Mouse (Mus musculus): ENCODE data around the gene Nlrp4b. TPM values are rescaled to one million over a fixed set of nuclear protein-coding genes. Genes with fewer than 3 reads are reported as not detected.
"Not testable (repeated sequence)": the region's sequence is repeated elsewhere in the genome, so short reads cannot be mapped to it uniquely, and the experiment has no call there.

The Nlrp4b gene
- polyA plus RNA-seq (2015; fragmentation: Nextera tagmentation; extraction: Ambion mirVana), result not detected in 2 replicates

DNA sequence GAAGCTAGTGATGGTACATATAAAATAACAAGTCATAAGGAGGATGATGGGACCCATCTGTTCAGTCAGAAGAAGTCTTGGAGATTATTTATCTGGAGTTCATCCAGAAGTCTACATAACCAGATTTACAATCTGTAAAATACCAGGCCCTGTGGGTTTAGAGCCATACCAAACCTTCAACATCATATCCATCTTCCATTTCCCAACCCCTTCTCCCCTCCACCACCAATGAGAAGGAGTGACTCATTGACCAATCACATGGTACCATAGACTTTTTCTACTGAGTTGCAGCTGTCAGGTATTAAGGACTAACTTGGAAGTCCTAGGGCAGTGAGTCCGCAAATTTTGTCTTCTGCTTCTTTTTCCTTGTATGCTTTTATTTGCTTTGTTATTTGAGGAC lies at the start of gene Nlrp4b:
TSS of gene Nlrp4b (plus strand) at position 301 of the 400 bp plus-strand sequence.
- WGBS, result 88% methylated on average over 1 of the region's 1 CpGs
- H3K27ac ChIP-seq (replicated peaks), result no peak within 1 kb of the TSS

DNA sequence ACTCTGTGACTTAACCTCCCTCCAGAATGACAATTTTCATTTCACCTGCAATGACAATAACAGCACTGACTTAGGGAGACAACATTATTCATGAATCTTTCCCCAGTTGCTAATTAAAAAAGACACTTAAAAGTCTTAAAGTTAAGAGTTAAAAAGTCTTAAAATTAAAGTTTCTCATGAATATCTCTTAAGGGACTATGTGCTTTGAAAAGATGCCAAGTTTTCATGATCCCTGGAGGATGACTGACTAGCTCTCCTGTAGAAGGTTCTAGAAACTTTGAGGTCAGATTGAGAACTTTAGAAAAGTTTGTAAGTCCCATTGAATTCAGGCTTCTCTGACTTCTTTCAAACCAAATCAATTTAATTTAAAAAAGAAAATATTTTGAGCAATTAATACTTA lies 66.7 kb downstream of the Nlrp4b start, which contains the start of gene Vmn1r71:
TSS of gene Vmn1r71 (minus strand) at position 101 of the 400 bp plus-strand sequence.
- DNase-seq (ENCODE audit: low spot score) (no peak), ATAC-seq (ENCODE audit: low FRiP score, low TSS enrichment) (no peak)
- TF ChIP-seq CTCF (IDR thresholded peaks at IDR 0.05; ENCODE audit: low read depth) (no peak), EP300 (optimal IDR thresholded peaks at IDR 0.05) (no peak)
- no peak within 1 kb of the TSS for H3K4me2 ChIP-seq (replicated peaks; ENCODE audit: low read depth)
- no peaks in the 10 kb centered on the region for H3K9me3 ChIP-seq (ENCODE audit: control insufficient read depth, low read length)
- no peak within 1 kb of the TSS for H3K27ac ChIP-seq (replicated peaks)
- no peaks in the 10 kb centered on the region for H3K36me3 ChIP-seq (ENCODE audit: control insufficient read depth, insufficient read depth, low read length)
- H3K9ac ChIP-seq (ENCODE audit: low read length), result no peak within 1 kb of the TSS
- H3K4me3 ChIP-seq (ENCODE audit: low read depth, low read length), result no peak within 1 kb of the TSS
- no peaks in the 10 kb centered on the region for H3K4me1 ChIP-seq (replicated peaks; ENCODE audit: control insufficient read depth, insufficient read depth)
- H3K27me3 ChIP-seq (ENCODE audit: control insufficient read depth, insufficient read depth, low read length), result no peaks in the 10 kb centered on the region

More for the DNA sequence above, at the start of gene Nlrp4b:
- DNase-seq (ENCODE audit: low spot score), result no peak
- H3K9me3 ChIP-seq (ENCODE audit: control insufficient read depth, low read length), result no peaks in the 10 kb centered on the region
- no peaks in the 10 kb centered on the region for H3K4me1 ChIP-seq (replicated peaks; ENCODE audit: control insufficient read depth, insufficient read depth)
- TF ChIP-seq EP300 (optimal IDR thresholded peaks at IDR 0.05), result no peak
- no peak for TF ChIP-seq CTCF (IDR thresholded peaks at IDR 0.05; ENCODE audit: low read depth)
- H3K9ac ChIP-seq (ENCODE audit: low read length), result no peak within 1 kb of the TSS
- H3K4me3 ChIP-seq (ENCODE audit: low read depth, low read length), result no peak within 1 kb of the TSS
- no peaks in the 10 kb centered on the region for H3K27me3 ChIP-seq (ENCODE audit: control insufficient read depth, insufficient read depth, low read length)
- no peak within 1 kb of the TSS for H3K4me2 ChIP-seq (replicated peaks; ENCODE audit: low read depth)
- no peak for ATAC-seq (ENCODE audit: low FRiP score, low TSS enrichment)
- H3K36me3 ChIP-seq (ENCODE audit: control insufficient read depth, insufficient read depth, low read length), result no peaks in the 10 kb centered on the region

DNA sequence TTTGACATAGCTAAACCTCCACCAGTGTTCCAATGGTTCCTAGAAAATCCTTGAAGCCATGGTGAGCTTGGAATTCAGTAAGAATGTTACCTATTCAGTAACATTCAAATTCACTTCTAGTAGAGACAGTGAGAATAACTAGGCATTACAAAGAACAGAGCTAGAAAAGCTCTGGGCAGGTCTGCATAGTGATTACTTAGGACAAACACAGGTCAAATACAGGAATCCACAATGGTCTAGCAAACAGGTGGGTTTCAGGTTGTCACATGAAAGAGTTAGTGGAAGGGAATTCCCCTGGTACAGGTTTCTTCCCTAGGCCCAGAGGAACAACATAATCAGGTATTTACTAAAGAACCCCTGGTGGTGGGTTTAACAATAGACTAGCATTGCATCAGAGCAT lies 70.0 kb downstream of the Nlrp4b start:
- H3K27ac ChIP-seq (replicated peaks); ATAC-seq (ENCODE audit: low FRiP score, low TSS enrichment); H3K4me1 ChIP-seq (replicated peaks; ENCODE audit: control insufficient read depth, insufficient read depth); H3K9ac ChIP-seq (ENCODE audit: low read length); H3K4me2 ChIP-seq (replicated peaks; ENCODE audit: low read depth); H3K27me3 ChIP-seq (ENCODE audit: control insufficient read depth, insufficient read depth, low read length); H3K36me3 ChIP-seq (ENCODE audit: control insufficient read depth, insufficient read depth, low read length); H3K4me3 ChIP-seq (ENCODE audit: low read depth, low read length); H3K9me3 ChIP-seq (ENCODE audit: control insufficient read depth, low read length); DNase-seq (ENCODE audit: low spot score): not testable (repeated sequence)

Other genes starting within 250 kb of the Nlrp4b start
- not detected in 2 replicates for gene Vmn1r67, start 244.5 kb upstream of the Nlrp4b start, polyA plus RNA-seq (2015; fragmentation: Nextera tagmentation; extraction: Ambion mirVana)
- 2.0 and 2.1 TPM in 2 replicates for gene Zik1, start 192.4 kb upstream of the Nlrp4b start, polyA plus RNA-seq (2015; fragmentation: Nextera tagmentation; extraction: Ambion mirVana)
- gene Vmn1r68, start 129.3 kb upstream of the Nlrp4b start, polyA plus RNA-seq (2015; fragmentation: Nextera tagmentation; extraction: Ambion mirVana), result 0.06 TPM in 1 of 2 replicates, not detected in the other
- not detected in 2 replicates for gene Vmn1r69, start 74.1 kb upstream of the Nlrp4b start, polyA plus RNA-seq (2015; fragmentation: Nextera tagmentation; extraction: Ambion mirVana)
- gene Vmn1r70, start 56.3 kb upstream of the Nlrp4b start, polyA plus RNA-seq (2015; fragmentation: Nextera tagmentation; extraction: Ambion mirVana), result not detected in 2 replicates
- not detected in 2 replicates for gene Vmn1r71, start 66.6 kb downstream of the Nlrp4b start, polyA plus RNA-seq (2015; fragmentation: Nextera tagmentation; extraction: Ambion mirVana)
- not detected in 2 replicates for gene Zscan4b, start 217.3 kb downstream of the Nlrp4b start, polyA plus RNA-seq (2015; fragmentation: Nextera tagmentation; extraction: Ambion mirVana)

All from stomach, postnatal 0 days (tissue).